Mouse (Mus musculus) stomach, postnatal 0 days (tissue): Measurements from ENCODE around the gene Prkce.

Experiments
- CTCF ChIP-seq: IDR thresholded peaks from 2 replicates; pipeline ENCODE4 v1.5.1; 2016; ENCODE audit warnings: antibody characterized with exemption, low read depth, mild to moderate bottlenecking, moderate library complexity
- EP300 ChIP-seq: optimal IDR thresholded peaks from 2 replicates; pipeline ENCODE3; 2016; ENCODE audit warnings: antibody characterized with exemption

DNA sequence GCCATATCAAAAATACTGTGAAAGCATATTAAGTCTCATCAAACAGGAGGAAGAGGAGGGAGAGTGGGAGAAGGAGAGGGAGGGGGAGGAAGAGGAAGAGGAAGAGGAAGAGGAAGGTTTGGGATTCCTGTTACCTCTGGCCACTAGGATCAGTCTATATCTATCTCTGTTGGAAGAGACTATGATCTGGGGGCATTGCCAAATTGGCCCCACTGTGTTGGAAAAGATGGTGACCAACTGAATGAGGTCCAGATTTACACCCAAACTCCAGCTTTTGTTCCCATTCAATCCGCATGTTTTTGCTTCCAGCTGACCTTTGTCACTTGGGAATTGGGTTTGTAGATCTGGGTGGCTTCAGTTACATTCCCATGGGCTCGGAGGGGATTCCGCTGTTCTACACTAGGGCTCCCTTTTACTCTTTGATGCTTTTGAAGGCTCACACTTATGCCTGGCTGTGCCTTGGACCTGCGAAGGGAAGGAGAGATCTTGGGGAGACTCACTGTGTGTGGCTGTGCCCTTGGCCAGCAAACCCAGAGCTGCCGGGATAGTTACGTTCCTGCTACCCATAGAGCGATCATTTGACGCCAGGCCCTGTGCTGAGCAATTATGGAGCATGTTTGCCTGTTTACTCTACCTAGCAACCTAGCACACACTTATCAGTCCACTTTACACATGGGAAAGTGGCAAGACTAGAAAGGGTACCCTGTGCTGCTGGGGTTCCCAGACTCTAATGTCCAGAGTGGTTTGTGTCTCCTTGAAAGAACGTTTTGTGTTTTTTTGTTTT lies 106.2 kb downstream of the Prkce start:
- TF ChIP-seq CTCF (no peak), EP300 (no peak)
